Mouse (Mus musculus) MEL (cell line): ENCODE results near the gene Bptf. TPM values are rescaled to one million over a fixed set of nuclear protein-coding genes. Genes with fewer than 3 reads are reported as not detected.

Experiments used
- DNase-seq: peaks from one replicate; pipeline ENCODE4 v3.0.0; 2011; ENCODE audit warnings: low read depth, low spot score
- H3K27ac ChIP-seq: 2 replicates; pipeline ENCODE4 v1.5.1; 2012; ENCODE audit warnings: low read depth, mild to moderate bottlenecking, control low read depth, low read length, moderate library complexity; ENCODE audit not compliant: control insufficient read depth
- H3K27me3 ChIP-seq, 2 experiments: fragments of 150-350 bp in 1 of 2; sonication (generic) in 1 of 2; 2 replicates each; pipeline ENCODE4 v1.6.1; 2012; ENCODE audit warnings: low read length in 2 of 2, mild to moderate bottlenecking in 2 of 2, improper control_type of control experiment in 1 of 2, moderate library complexity in 1 of 2; ENCODE audit not compliant: insufficient read depth in 2 of 2, control insufficient read depth in 1 of 2
- H3K36me3 ChIP-seq, 2 experiments: 2 replicates each; pipeline ENCODE4 v1.6.1; 2012 to 2014; ENCODE audit warnings: low read length in 2 of 2, improper control_type of control experiment in 1 of 2, inconsistent platforms in 1 of 2, mild to moderate bottlenecking in 1 of 2; ENCODE audit not compliant: insufficient read depth in 2 of 2, control insufficient read depth in 1 of 2
- H3K4me1 ChIP-seq, 2 experiments: fragments of 150-350 bp in 1 of 2; sonication (generic) in 1 of 2; 2 replicates each; pipeline ENCODE4 v1.6.1; 2012; ENCODE audit warnings: low read length in 2 of 2, improper control_type of control experiment in 1 of 2, mild to moderate bottlenecking in 1 of 2; ENCODE audit not compliant: insufficient read depth in 2 of 2, control insufficient read depth in 1 of 2
- H3K4me3 ChIP-seq, 2 experiments: fragments of 150-350 bp in 1 of 2; sonication (generic) in 1 of 2; 2 replicates each; pipeline ENCODE4 v1.5.1; 2012; ENCODE audit warnings: low read depth in 2 of 2, low read length in 2 of 2, mild to moderate bottlenecking in 2 of 2, moderate library complexity in 2 of 2, control low read depth in 1 of 2, improper control_type of control experiment in 1 of 2; ENCODE audit not compliant: control insufficient read depth in 1 of 2, insufficient read depth in 1 of 2
- H3K79me2 ChIP-seq: 2 replicates; pipeline ENCODE4 v1.6.1; 2012; ENCODE audit warnings: mild to moderate bottlenecking, low read length, moderate library complexity; ENCODE audit not compliant: control insufficient read depth, poor library complexity, insufficient read depth
- H3K9ac ChIP-seq: 2 replicates; pipeline ENCODE4 v1.6.1; 2012; ENCODE audit warnings: low read depth, mild to moderate bottlenecking, control low read depth, low read length, moderate library complexity; ENCODE audit not compliant: control insufficient read depth, poor library complexity, severe bottlenecking
- H3K9me3 ChIP-seq: fragments of 150-350 bp; sonication (generic); replicated peaks from 2 replicates; pipeline ENCODE4 v1.6.1; 2012; ENCODE audit warnings: mild to moderate bottlenecking, low read length, improper control_type of control experiment, moderate library complexity; ENCODE audit not compliant: insufficient read depth
- BHLHE40 ChIP-seq: IDR thresholded peaks from 2 replicates; pipeline ENCODE4 v1.6.1; 2012; ENCODE audit warnings: low read depth, mild to moderate bottlenecking, inconsistent platforms, low read length, improper control_type of control experiment, borderline replicate concordance
- CHD1 ChIP-seq: IDR thresholded peaks from 2 replicates; pipeline ENCODE4 v1.6.1; 2012; ENCODE audit warnings: low read depth, mild to moderate bottlenecking, inconsistent platforms, low read length, improper control_type of control experiment
- CHD2 ChIP-seq: IDR thresholded peaks from 2 replicates; pipeline ENCODE4 v1.6.1; 2011; ENCODE audit warnings: low read length, improper control_type of control experiment
- E2F4 ChIP-seq: IDR thresholded peaks from 2 replicates; pipeline ENCODE4 v1.6.1; 2011; ENCODE audit warnings: low read depth, low read length, improper control_type of control experiment, borderline replicate concordance
- ELF1 ChIP-seq: IDR thresholded peaks from 2 replicates; pipeline ENCODE4 v1.6.1; 2014; ENCODE audit warnings: low read depth, mild to moderate bottlenecking, inconsistent platforms, low read length, improper control_type of control experiment, moderate library complexity
- EP300 ChIP-seq, 2 experiments: IDR thresholded peaks; 2 replicates each; pipeline ENCODE4 v1.6.1; 2011; ENCODE audit warnings: improper control_type of control experiment in 2 of 2, low read length in 2 of 2, low read depth in 1 of 2, mild to moderate bottlenecking in 1 of 2
- ETS1 ChIP-seq: IDR thresholded peaks from 2 replicates; pipeline ENCODE4 v1.6.1; 2012; ENCODE audit warnings: low read depth, mild to moderate bottlenecking, inconsistent platforms, low read length, improper control_type of control experiment, moderate library complexity
- GABPA ChIP-seq: IDR thresholded peaks from 2 replicates; pipeline ENCODE4 v1.6.1; 2012; ENCODE audit warnings: low read depth, mild to moderate bottlenecking, inconsistent platforms, low read length, improper control_type of control experiment, moderate library complexity
- GATA1 ChIP-seq: IDR thresholded peaks from 2 replicates; pipeline ENCODE4 v1.6.1; 2011; ENCODE audit warnings: low read depth, low read length, improper control_type of control experiment
- HCFC1 ChIP-seq: IDR thresholded peaks from 2 replicates; pipeline ENCODE4 v1.6.1; 2012; ENCODE audit warnings: low read depth, mild to moderate bottlenecking, inconsistent platforms, low read length, improper control_type of control experiment, moderate library complexity
- JUND ChIP-seq: IDR thresholded peaks from 2 replicates; pipeline ENCODE4 v1.6.1; 2011; ENCODE audit warnings: low read depth, mild to moderate bottlenecking, improper control_type of control experiment, low read length
- MAFK ChIP-seq: IDR thresholded peaks from 2 replicates; pipeline ENCODE4 v1.6.1; 2011; ENCODE audit warnings: low read depth, mild to moderate bottlenecking, low read length, improper control_type of control experiment, borderline replicate concordance
- MAX ChIP-seq: IDR thresholded peaks from 2 replicates; pipeline ENCODE4 v1.6.1; 2011; ENCODE audit warnings: low read length, improper control_type of control experiment
- MAZ ChIP-seq: IDR thresholded peaks from 2 replicates; pipeline ENCODE4 v1.6.1; 2012; ENCODE audit warnings: low read depth, mild to moderate bottlenecking, inconsistent platforms, low read length, improper control_type of control experiment
- MEF2A ChIP-seq: IDR thresholded peaks from 2 replicates; pipeline ENCODE4 v1.6.1; 2014; ENCODE audit warnings: low read depth, mild to moderate bottlenecking, inconsistent platforms, low read length, improper control_type of control experiment; ENCODE audit not compliant: poor library complexity, insufficient replicate concordance, severe bottlenecking; ENCODE audit errors: extremely low read depth
- MXI1 ChIP-seq: IDR thresholded peaks from 2 replicates; pipeline ENCODE4 v1.6.1; 2011; ENCODE audit warnings: mild to moderate bottlenecking, low read depth, low read length, improper control_type of control experiment
- MYC ChIP-seq: IDR thresholded peaks from 2 replicates; pipeline ENCODE4 v1.6.1; 2011; ENCODE audit warnings: low read depth, mild to moderate bottlenecking, low read length, improper control_type of control experiment, moderate library complexity
- NRF1 ChIP-seq: IDR thresholded peaks from 2 replicates; pipeline ENCODE4 v1.6.1; 2014; ENCODE audit warnings: low read depth, mild to moderate bottlenecking, inconsistent platforms, low read length, improper control_type of control experiment, moderate library complexity; ENCODE audit not compliant: poor library complexity, insufficient read depth, severe bottlenecking
- POLR2AphosphoS2 ChIP-seq: IDR thresholded peaks from 2 replicates; pipeline ENCODE4 v1.6.1; 2011; ENCODE audit warnings: low read length, improper control_type of control experiment
- TAL1 ChIP-seq: IDR thresholded peaks from 2 replicates; pipeline ENCODE4 v1.6.1; 2012; ENCODE audit warnings: mild to moderate bottlenecking, inconsistent platforms, low read length, moderate library complexity, mixed read lengths
- TCF12 ChIP-seq: IDR thresholded peaks from 2 replicates; pipeline ENCODE4 v1.6.1; 2014; ENCODE audit warnings: low read depth, mild to moderate bottlenecking, inconsistent platforms, low read length, improper control_type of control experiment, moderate library complexity
- UBTF ChIP-seq: IDR thresholded peaks from 2 replicates; pipeline ENCODE4 v1.6.1; 2012; ENCODE audit warnings: low read depth, mild to moderate bottlenecking, inconsistent platforms, low read length, improper control_type of control experiment, moderate library complexity, borderline replicate concordance; ENCODE audit not compliant: insufficient read depth
- USF1 ChIP-seq: IDR thresholded peaks from 2 replicates; pipeline ENCODE4 v1.6.1; 2014; ENCODE audit warnings: low read depth, mild to moderate bottlenecking, inconsistent platforms, low read length, improper control_type of control experiment, moderate library complexity
- ZNF384 ChIP-seq: IDR thresholded peaks from 2 replicates; pipeline ENCODE4 v1.6.1; 2012; ENCODE audit warnings: low read depth, mild to moderate bottlenecking, inconsistent platforms, low read length, improper control_type of control experiment
- polyA plus RNA-seq, 2 experiments: library from polyadenylated mRNA; stranded (reverse) in 1 of 2; unstranded in 1 of 2; fragments of >175 nt in 1 of 2; fragments of >200 nt in 1 of 2; gene quantifications; 2 replicates each; pipeline versions ENCODE4 v1.2.1 to v1.2.4; 2012; ENCODE audit warnings: low replicate concordance in 2 of 2, low read depth in 1 of 2; ENCODE audit not compliant: insufficient read length in 2 of 2, insufficient read depth in 1 of 2, missing spikeins in 1 of 2
- total RNA-seq: library from RNA; depleted of rRNA; stranded (reverse); fragments of 300-350 nt; gene quantifications from 2 replicates; pipeline ENCODE4 v1.2.3, GENCODE M21; 2012

Gene Bptf
- total and polyA plus RNA-seq, 3 experiments = 27.5 to 55.4 (median 52.7) TPM

GRCm38 (mm10) chr11:107026554-107027430 lies 105.1 kb downstream of the Bptf start:
- H3K9me3 ChIP-seq = no peaks in the 10 kb centered on the region
- TF ChIP-seq UBTF = 0 out of 2 replicates have a peak, but pooled peaks have one; percentile 48
- 0 out of 2 replicates have a peak, but pooled peaks have one; percentile 65 for TF ChIP-seq CHD1
- peak; percentile 62 for TF ChIP-seq HCFC1
- TF ChIP-seq ETS1 = peak; percentile 71
- 0 out of 2 replicates have a peak, but pooled peaks have one; percentile 6 for TF ChIP-seq TCF12
- 0 out of 2 replicates have a peak, but pooled peaks have one; percentile 34 for TF ChIP-seq MAZ
- peak; percentile 100 for TF ChIP-seq JUND
- 0 out of 2 replicates have a peak, but pooled peaks have one; percentile 30 for TF ChIP-seq NRF1
- no peak for TF ChIP-seq EP300 (IDR thresholded peaks at IDR 0.05; ENCODE audit: low read depth in 1 of 2, low read length in 2 of 2)
- no peak for TF ChIP-seq TAL1
- no peak for TF ChIP-seq POLR2AphosphoS2
- DNase-seq = peak; percentile 79
- H3K27me3 ChIP-seq = no peaks in the 10 kb centered on the region
- H3K4me3 ChIP-seq = peak overlapping the region; percentile 78 to 87
- H3K4me1 ChIP-seq = peaks cover 7 to 14% of the 10 kb centered on the region in 2 experiments
- peak overlapping the region; percentile 92 for H3K9ac ChIP-seq
- H3K36me3 ChIP-seq = peaks cover 0 to 12% of the 10 kb centered on the region in 2 experiments; a peak in 2 of 4 replicates
- H3K27ac ChIP-seq = peak overlapping the region; percentile 89
- H3K79me2 ChIP-seq = peaks cover 2% of the 10 kb centered on the region; the same call in 1 of the 2 replicates

GRCm38 (mm10) chr11:107025411-107026321 lies 106.3 kb downstream of the Bptf start, which contains the start of gene 1810010H24Rik:
Gene 1810010H24Rik (plus strand): TSS chr11:107025681.
- Histone ChIP-seq H3K9me3 (no peaks in the 10 kb centered on the region), H3K27me3 (no peaks in the 10 kb centered on the region), H3K79me2 (peaks cover 2% of the 10 kb centered on the region; the same call in 1 of the 2 replicates), H3K27ac (peak within 1 kb of the TSS; percentile 9), H3K36me3 (peaks cover 0 to 12% of the 10 kb centered on the region in 2 experiments; a peak in 2 of 4 replicates), H3K4me1 (peaks cover 7 to 14% of the 10 kb centered on the region in 2 experiments), H3K4me3 (peak within 1 kb of the TSS; percentile 78 to 87), H3K9ac (peak within 1 kb of the TSS; percentile 92)
- peak; percentile 69 for DNase-seq
- no peak for TF ChIP-seq E2F4
- no peak; the same call in 1 of the 2 replicates for TF ChIP-seq MAX
- no peak for TF ChIP-seq GATA1
- TF ChIP-seq NRF1 = 0 out of 2 replicates have a peak, but pooled peaks have one; percentile 12
- no peak for TF ChIP-seq TAL1
- TF ChIP-seq CHD1 = no peak; the same call in 1 of the 2 replicates
- TF ChIP-seq USF1 = no peak
- 0 out of 2 replicates have a peak, but pooled peaks have one; percentile 27 for TF ChIP-seq ELF1
- TF ChIP-seq MXI1 = peak; percentile 52
- TF ChIP-seq MEF2A = no peak
- TF ChIP-seq CHD2 = no peak
- TF ChIP-seq JUND = no peak
- TF ChIP-seq UBTF = no peak
- peak; percentile 11; the same call in 1 of the 2 replicates for TF ChIP-seq ZNF384
- no peak for TF ChIP-seq MYC
- TF ChIP-seq BHLHE40 = no peak
- no peak for TF ChIP-seq EP300 (IDR thresholded peaks at IDR 0.05; ENCODE audit: low read depth in 1 of 2, low read length in 2 of 2)
- TF ChIP-seq MAFK = no peak
- TF ChIP-seq MAZ = peak; percentile 91; the same call in 1 of the 2 replicates
- TF ChIP-seq POLR2AphosphoS2 = peak; percentile 46; the same call in 1 of the 2 replicates
- TF ChIP-seq ETS1 = no peak
- no peak for TF ChIP-seq GABPA
